In the genomic region with DNA sequence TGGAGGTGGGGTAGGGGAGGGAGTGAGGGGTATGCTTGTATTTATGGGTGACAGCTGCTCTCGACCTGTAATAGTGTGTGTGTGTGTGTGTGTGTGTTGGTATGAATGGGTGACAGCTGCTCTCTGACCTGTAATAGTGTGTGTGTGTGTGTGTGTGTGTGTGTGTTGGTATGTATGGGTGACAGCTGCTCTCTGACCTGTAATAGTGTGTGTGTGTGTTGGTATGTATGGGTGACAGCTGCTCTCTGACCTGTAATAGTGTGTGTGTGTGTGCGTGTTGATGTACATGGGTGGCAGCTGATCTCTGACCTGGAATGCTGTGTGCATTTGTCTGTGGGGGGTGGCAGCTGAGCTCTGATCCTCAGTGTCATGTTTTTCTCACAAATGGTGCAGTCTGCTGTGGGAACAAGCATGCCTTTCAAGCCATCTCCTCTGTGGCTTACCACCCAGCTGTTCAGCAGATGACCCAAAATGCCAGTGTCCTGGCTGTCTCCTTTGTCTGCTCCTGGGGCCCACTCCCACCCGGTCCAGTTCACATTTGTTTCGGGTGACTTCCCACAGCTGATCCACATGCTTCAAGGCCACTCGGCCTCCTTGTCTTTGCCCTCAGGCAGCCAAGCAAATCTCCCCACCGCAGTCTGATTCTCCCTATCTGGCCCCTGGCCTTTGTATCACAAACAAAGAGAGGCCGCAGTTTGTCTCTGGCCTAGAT, we compare ENCODE assay signal across 11 mouse cellular contexts. TPM values are rescaled to one million over a fixed set of nuclear protein-coding genes. Genes with fewer than 3 reads are reported as not detected.
DNase-seq lines count a peak whose midpoint lies in the region; ATAC-seq lines count a peak whose summit lies in the region.
"Had no signal": no experiment of that assay in that cellular context is flagged by ENCODE, and none has a peak within 500 bp of the region (broad histone marks: within the 10 kb centered on the region; RNA-seq: fewer than 3 reads in every experiment).

No protein-coding gene starts in this region.

- peak overlapping the region; percentile 43 for H3K9ac ChIP-seq in forebrain, embryonic 13.5 days
- no peak overlapping the region for H3K9ac ChIP-seq in forebrain, embryonic 16.5 days (replicated peaks; ENCODE audit: low read depth, low read length)
- H3K9ac ChIP-seq in neural tube, embryonic 15.5 days (replicated peaks) = no peak overlapping the region
- H3K9ac ChIP-seq in limb, embryonic 15.5 days = no peak overlapping the region
- H3K9ac ChIP-seq: stomach, embryonic 15.5 days had no signal

- H3K27me3 ChIP-seq in forebrain, embryonic 13.5 days = no peaks in the 10 kb centered on the region
- no peaks in the 10 kb centered on the region for H3K27me3 ChIP-seq in forebrain, embryonic 16.5 days (replicated peaks; ENCODE audit: control insufficient read depth, insufficient read depth, low read length)
- H3K27me3 ChIP-seq in neural tube, embryonic 15.5 days (replicated peaks) = no peaks in the 10 kb centered on the region
- no peaks in the 10 kb centered on the region for H3K27me3 ChIP-seq in limb, embryonic 15.5 days
- H3K27me3 ChIP-seq: stomach, embryonic 15.5 days had no signal

- intact Hi-C loops in left cerebral cortex, postnatal 36 days (cut with DNase I) = no loop called here

- no peaks in the 10 kb centered on the region for H3K9me3 ChIP-seq in forebrain, embryonic 13.5 days (replicated peaks)
- no peaks in the 10 kb centered on the region for H3K9me3 ChIP-seq in forebrain, embryonic 16.5 days (ENCODE audit: control insufficient read depth, low read length)
- no peaks in the 10 kb centered on the region for H3K9me3 ChIP-seq in neural tube, embryonic 15.5 days (replicated peaks)
- no peaks in the 10 kb centered on the region for H3K9me3 ChIP-seq in limb, embryonic 15.5 days
- H3K9me3 ChIP-seq: stomach, embryonic 15.5 days had no signal

- ATAC-seq in forebrain, embryonic 13.5 days = no peak
- no peak for ATAC-seq in forebrain, embryonic 16.5 days
- ATAC-seq in neural tube, embryonic 15.5 days (ENCODE audit: low FRiP score) = no peak
- ATAC-seq in limb, embryonic 15.5 days (ENCODE audit: insufficient number of reproducible peaks, low FRiP score, low TSS enrichment, low read depth) = peak; percentile 33; the same call in 1 of the 2 replicates

- DNase-seq in neural tube, embryonic 10.5 days (ENCODE audit: extremely low spot score, low spot score) = peak; percentile 71
- DNase-seq in right cerebral cortex, adult 18-20 months = no peak
- no peak for DNase-seq in right cerebral cortex, postnatal 14 days
- DNase-seq in left cerebral cortex, postnatal 36 days (ENCODE audit: low spot score in 2 of 2) = no peak
- DNase-seq: layer of hippocampus, postnatal 36 days; lung, postnatal 14 days had no signal

- peak overlapping the region; percentile 51 for H3K27ac ChIP-seq in forebrain, embryonic 13.5 days
- no peak overlapping the region for H3K27ac ChIP-seq in forebrain, embryonic 16.5 days (ENCODE audit: low read length)
- no peak overlapping the region for H3K27ac ChIP-seq in neural tube, embryonic 15.5 days (replicated peaks)
- no peak overlapping the region for H3K27ac ChIP-seq in limb, embryonic 15.5 days
- H3K27ac ChIP-seq: stomach, embryonic 15.5 days had no signal

- WGBS in forebrain, embryonic 13.5 days = 29% methylated on average over 7 of the region's 7 CpGs
- 33% methylated on average over 7 of the region's 7 CpGs for WGBS in forebrain, embryonic 16.5 days
- WGBS in neural tube, embryonic 15.5 days = 14% methylated on average over 7 of the region's 7 CpGs
- 75% methylated on average over 7 of the region's 7 CpGs for WGBS in limb, embryonic 15.5 days

- H3K36me3 ChIP-seq in forebrain, embryonic 13.5 days (ENCODE audit: poor library complexity, severe bottlenecking) = peaks cover 68% of the 10 kb centered on the region
- peaks cover 13% of the 10 kb centered on the region for H3K36me3 ChIP-seq in forebrain, embryonic 16.5 days (ENCODE audit: control insufficient read depth, insufficient read depth)
- peaks cover 68% of the 10 kb centered on the region for H3K36me3 ChIP-seq in neural tube, embryonic 15.5 days
- peaks cover 76% of the 10 kb centered on the region for H3K36me3 ChIP-seq in limb, embryonic 15.5 days

- no peak overlapping the region for H3K4me3 ChIP-seq in forebrain, embryonic 13.5 days
- no peak overlapping the region for H3K4me3 ChIP-seq in forebrain, embryonic 16.5 days (replicated peaks; ENCODE audit: low read length)
- H3K4me3 ChIP-seq in neural tube, embryonic 15.5 days (replicated peaks) = no peak overlapping the region
- no peak overlapping the region for H3K4me3 ChIP-seq in limb, embryonic 15.5 days
- H3K4me3 ChIP-seq: stomach, embryonic 15.5 days had no signal

- H3K4me2 ChIP-seq in forebrain, embryonic 13.5 days = no peak overlapping the region
- no peak overlapping the region for H3K4me2 ChIP-seq in forebrain, embryonic 16.5 days (ENCODE audit: low read length)
- H3K4me2 ChIP-seq in neural tube, embryonic 15.5 days = no peak overlapping the region
- no peak overlapping the region for H3K4me2 ChIP-seq in limb, embryonic 15.5 days
- H3K4me2 ChIP-seq: stomach, embryonic 15.5 days had no signal

- peaks cover 24% of the 10 kb centered on the region for H3K4me1 ChIP-seq in forebrain, embryonic 13.5 days
- H3K4me1 ChIP-seq in forebrain, embryonic 16.5 days (replicated peaks; ENCODE audit: control insufficient read depth, insufficient read depth, low read length) = peaks cover 6% of the 10 kb centered on the region; the same call in 1 of the 2 replicates
- peaks cover 13% of the 10 kb centered on the region for H3K4me1 ChIP-seq in neural tube, embryonic 15.5 days
- peaks cover 25% of the 10 kb centered on the region for H3K4me1 ChIP-seq in limb, embryonic 15.5 days

RNA-seq across cellular contexts. Expression of gene Gapdh, which starts 9.2 kb away (rescaled TPM):
- polyA plus RNA-seq in forebrain, embryonic 13.5 days (2015; fragmentation: Nextera tagmentation; extraction: Ambion mirVana) = 1,974 and 2,008 TPM in 2 replicates
- polyA plus RNA-seq in forebrain, embryonic 16.5 days (2015; fragmentation: Nextera tagmentation; extraction: Ambion mirVana) = 1,297 and 1,346 TPM in 2 replicates
- 1,563 and 1,690 TPM in 2 replicates for polyA plus RNA-seq in neural tube, embryonic 15.5 days (2015; fragmentation: Nextera tagmentation; extraction: Ambion mirVana)
- 1,547 and 1,728 TPM in 2 replicates for polyA plus RNA-seq in limb, embryonic 15.5 days (2015; fragmentation: Nextera tagmentation; extraction: Ambion mirVana)
- total RNA-seq in left cerebral cortex, postnatal 36 days (2021) = 1,000 to 10,000 TPM; 2,336 to 2,609 TPM

RNA-seq across cellular contexts. Expression of gene Iffo1, which starts 12.0 kb away (rescaled TPM):
- 11.9 and 14.4 TPM in 2 replicates for polyA plus RNA-seq in forebrain, embryonic 13.5 days (2015; fragmentation: Nextera tagmentation; extraction: Ambion mirVana)
- 17.3 and 19.3 TPM in 2 replicates for polyA plus RNA-seq in forebrain, embryonic 16.5 days (2015; fragmentation: Nextera tagmentation; extraction: Ambion mirVana)
- 20.1 and 24.6 TPM in 2 replicates for polyA plus RNA-seq in neural tube, embryonic 15.5 days (2015; fragmentation: Nextera tagmentation; extraction: Ambion mirVana)
- 26.6 and 46.8 TPM in 2 replicates for polyA plus RNA-seq in limb, embryonic 15.5 days (2015; fragmentation: Nextera tagmentation; extraction: Ambion mirVana)
- 10 to 100 TPM; 63.0 to 67.2 TPM for total RNA-seq in left cerebral cortex, postnatal 36 days (2021)

RNA-seq across cellular contexts. Expression of gene Nop2, which starts 25.4 kb away (rescaled TPM):
- polyA plus RNA-seq in forebrain, embryonic 13.5 days (2015; fragmentation: Nextera tagmentation; extraction: Ambion mirVana) = 49.1 and 58.3 TPM in 2 replicates
- polyA plus RNA-seq in forebrain, embryonic 16.5 days (2015; fragmentation: Nextera tagmentation; extraction: Ambion mirVana) = 54.4 and 55.3 TPM in 2 replicates
- polyA plus RNA-seq in neural tube, embryonic 15.5 days (2015; fragmentation: Nextera tagmentation; extraction: Ambion mirVana) = 47.8 and 58.0 TPM in 2 replicates
- 54.4 and 58.0 TPM in 2 replicates for polyA plus RNA-seq in limb, embryonic 15.5 days (2015; fragmentation: Nextera tagmentation; extraction: Ambion mirVana)
- total RNA-seq in left cerebral cortex, postnatal 36 days (2021) = 10 to 100 TPM; 26.4 to 26.6 TPM

RNA-seq across cellular contexts. Expression of gene Ncapd2, which starts 34.4 kb away (rescaled TPM):
- polyA plus RNA-seq in forebrain, embryonic 13.5 days (2015; fragmentation: Nextera tagmentation; extraction: Ambion mirVana) = 146 and 153 TPM in 2 replicates
- 91.4 and 91.6 TPM in 2 replicates for polyA plus RNA-seq in forebrain, embryonic 16.5 days (2015; fragmentation: Nextera tagmentation; extraction: Ambion mirVana)
- 38.2 and 56.6 TPM in 2 replicates for polyA plus RNA-seq in neural tube, embryonic 15.5 days (2015; fragmentation: Nextera tagmentation; extraction: Ambion mirVana)
- polyA plus RNA-seq in limb, embryonic 15.5 days (2015; fragmentation: Nextera tagmentation; extraction: Ambion mirVana) = 86.4 and 87.0 TPM in 2 replicates
- total RNA-seq in left cerebral cortex, postnatal 36 days (2021) = 10 to 100 TPM; 24.2 to 30.2 TPM

RNA-seq across cellular contexts. Expression of gene Mrpl51, which starts 34.5 kb away (rescaled TPM):
- polyA plus RNA-seq in forebrain, embryonic 13.5 days (2015; fragmentation: Nextera tagmentation; extraction: Ambion mirVana) = 193 and 202 TPM in 2 replicates
- 137 and 140 TPM in 2 replicates for polyA plus RNA-seq in forebrain, embryonic 16.5 days (2015; fragmentation: Nextera tagmentation; extraction: Ambion mirVana)
- polyA plus RNA-seq in neural tube, embryonic 15.5 days (2015; fragmentation: Nextera tagmentation; extraction: Ambion mirVana) = 156 and 167 TPM in 2 replicates
- polyA plus RNA-seq in limb, embryonic 15.5 days (2015; fragmentation: Nextera tagmentation; extraction: Ambion mirVana) = 210 and 220 TPM in 2 replicates
- total RNA-seq in left cerebral cortex, postnatal 36 days (2021) = 10 to 100 TPM; 63.3 to 66.1 TPM
